Mouse (Mus musculus): ENCODE data around the gene Dapk3.

- peak; percentile 58 for TF ChIP-seq CTCF (IDR thresholded peaks at IDR 0.05; ENCODE audit: low read depth, low read length)
- TF ChIP-seq POLR2A (IDR thresholded peaks at IDR 0.05; ENCODE audit: insufficient read depth, low read length): no peak
- no peak for TF ChIP-seq EP300 (IDR thresholded peaks at IDR 0.05; ENCODE audit: insufficient read depth, low read depth, low read length)
These were observed 47.9 kb downstream of the Dapk3 start, which contains the start of gene Atcay for GRCm38 (mm10) chr10:81230438-81231332.

Data from ES-Bruce4 (cell line).